Mouse (Mus musculus) testis, postnatal 10 days (tissue): ENCODE results near the gene Bcat2.

Source experiments
- DNase-seq: peaks from one replicate; pipeline ENCODE4 v3.0.0; 2021; ENCODE audit warnings: low spot score

Bcat2 gene

GRCm38 (mm10) chr7:45550821-45551511 is 19.0 kb upstream of the Bcat2 start:
- DNase-seq: no peak

GRCm38 (mm10) chr7:45551512-45551883 is 18.5 kb upstream of the Bcat2 start:
- DNase-seq: no peak

- no peak for DNase-seq
Observed at GRCm38 (mm10) chr7:45553519-45553918, 16.4 kb upstream of the Bcat2 start.

DNA sequence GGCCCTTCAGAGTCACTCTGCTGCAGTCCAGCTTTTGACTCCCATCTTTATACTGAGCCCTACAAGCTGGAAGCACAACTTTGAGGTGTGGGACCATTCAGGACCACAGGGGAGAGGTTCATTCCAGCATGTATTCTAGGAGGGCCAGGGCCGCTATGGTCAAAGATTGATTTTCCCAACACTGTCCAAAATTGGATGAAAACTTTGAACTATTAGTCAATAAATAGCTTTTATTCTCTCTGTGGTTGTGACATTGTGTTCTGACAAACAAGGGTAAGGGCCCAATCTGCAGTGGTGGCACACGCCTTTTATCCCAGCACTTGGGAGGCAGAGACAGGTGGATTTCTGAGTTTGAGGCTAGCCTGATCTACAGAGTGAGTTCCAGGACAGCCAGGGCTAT is 16.0 kb upstream of the Bcat2 start:
- DNase-seq: no peak

DNA sequence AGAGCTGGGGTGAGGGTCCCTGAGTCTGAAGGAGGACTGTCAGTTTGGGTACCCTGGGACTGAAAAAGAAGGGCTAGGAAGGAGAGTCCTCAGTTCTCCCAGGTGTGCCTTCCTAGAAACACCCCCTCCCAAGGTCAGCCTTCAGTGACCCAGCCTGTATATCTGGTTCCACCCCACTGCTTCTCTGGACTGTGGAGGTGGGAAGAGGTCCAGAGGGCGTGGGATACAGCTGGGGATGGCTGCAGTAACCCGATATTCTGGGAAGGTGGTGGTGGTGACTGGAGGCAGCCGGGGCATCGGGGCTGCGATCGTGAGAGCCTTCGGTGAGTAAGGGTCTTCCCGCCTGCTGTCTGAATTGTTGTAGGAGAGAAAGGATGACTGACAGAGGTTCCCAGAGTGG is 15.2 kb upstream of the Bcat2 start, which contains the start of gene Hsd17b14:
TSS of gene Hsd17b14 (plus strand) at position 150 of the 400 bp plus-strand sequence.
- no peak for DNase-seq

DNA sequence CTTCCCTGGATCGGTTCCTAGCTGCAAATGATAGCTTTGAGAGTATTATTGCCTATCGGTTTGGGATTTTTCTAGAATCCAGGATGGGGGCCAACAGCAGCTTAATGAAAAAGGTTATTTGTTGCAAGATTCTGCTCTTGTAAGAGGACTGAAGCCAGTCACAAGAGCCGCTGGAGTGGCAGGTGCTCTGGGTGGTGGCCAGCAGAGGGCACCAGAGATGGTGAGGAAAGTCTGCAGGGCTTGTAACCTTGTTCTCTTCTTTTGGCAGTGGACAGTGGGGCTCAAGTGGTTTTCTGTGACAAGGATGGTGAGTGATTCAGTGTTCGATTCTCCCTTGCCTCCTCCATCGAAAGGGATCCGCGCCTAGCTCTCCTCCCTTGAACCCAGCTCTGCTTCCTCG is 14.2 kb upstream of the Bcat2 start:
- peak; percentile 89 for DNase-seq

DNA sequence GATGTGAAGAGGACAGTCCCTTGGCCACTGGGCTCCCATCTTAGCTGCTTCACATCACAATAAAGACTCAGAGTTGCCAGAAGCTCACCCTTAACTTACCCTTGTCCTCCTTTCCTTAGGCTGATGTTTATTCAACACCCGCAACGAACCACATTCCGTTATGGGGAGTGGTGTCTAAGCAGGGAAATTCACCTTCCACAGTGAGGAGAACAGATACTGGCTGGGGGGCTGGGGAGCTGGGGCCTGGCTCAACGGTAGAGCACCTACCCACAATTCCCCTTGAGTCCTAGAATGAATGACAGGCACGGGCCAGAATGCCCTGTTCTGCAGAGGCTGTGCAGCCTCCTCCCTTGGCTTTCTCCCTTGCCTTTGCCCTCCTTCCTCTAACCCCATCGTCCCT is 11.0 kb upstream of the Bcat2 start:
- no peak for DNase-seq

DNA sequence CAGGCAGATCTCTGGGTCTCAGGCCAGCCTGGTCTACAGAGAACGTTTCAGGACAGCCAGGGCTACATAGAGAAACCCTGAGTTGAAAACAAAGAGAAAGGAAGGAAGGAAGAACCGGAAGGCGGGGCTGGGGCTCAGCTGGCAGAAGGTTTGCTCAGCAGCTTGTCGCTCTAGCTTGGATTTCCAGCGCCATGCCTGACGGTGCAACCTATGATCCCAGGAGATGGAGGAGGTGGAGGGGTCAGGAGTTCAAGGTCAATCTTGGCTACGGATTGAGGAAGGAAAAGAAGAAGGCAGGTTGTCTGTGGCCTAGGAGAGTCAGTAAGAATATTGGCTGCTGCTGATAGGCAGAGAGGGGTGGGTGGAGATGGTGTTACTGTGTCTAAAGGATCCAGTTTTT is 9.7 kb upstream of the Bcat2 start:
- DNase-seq: no peak

- DNase-seq: peak; percentile 87
Observed at GRCm38 (mm10) chr7:45560843-45561623, 8.9 kb upstream of the Bcat2 start.

DNA sequence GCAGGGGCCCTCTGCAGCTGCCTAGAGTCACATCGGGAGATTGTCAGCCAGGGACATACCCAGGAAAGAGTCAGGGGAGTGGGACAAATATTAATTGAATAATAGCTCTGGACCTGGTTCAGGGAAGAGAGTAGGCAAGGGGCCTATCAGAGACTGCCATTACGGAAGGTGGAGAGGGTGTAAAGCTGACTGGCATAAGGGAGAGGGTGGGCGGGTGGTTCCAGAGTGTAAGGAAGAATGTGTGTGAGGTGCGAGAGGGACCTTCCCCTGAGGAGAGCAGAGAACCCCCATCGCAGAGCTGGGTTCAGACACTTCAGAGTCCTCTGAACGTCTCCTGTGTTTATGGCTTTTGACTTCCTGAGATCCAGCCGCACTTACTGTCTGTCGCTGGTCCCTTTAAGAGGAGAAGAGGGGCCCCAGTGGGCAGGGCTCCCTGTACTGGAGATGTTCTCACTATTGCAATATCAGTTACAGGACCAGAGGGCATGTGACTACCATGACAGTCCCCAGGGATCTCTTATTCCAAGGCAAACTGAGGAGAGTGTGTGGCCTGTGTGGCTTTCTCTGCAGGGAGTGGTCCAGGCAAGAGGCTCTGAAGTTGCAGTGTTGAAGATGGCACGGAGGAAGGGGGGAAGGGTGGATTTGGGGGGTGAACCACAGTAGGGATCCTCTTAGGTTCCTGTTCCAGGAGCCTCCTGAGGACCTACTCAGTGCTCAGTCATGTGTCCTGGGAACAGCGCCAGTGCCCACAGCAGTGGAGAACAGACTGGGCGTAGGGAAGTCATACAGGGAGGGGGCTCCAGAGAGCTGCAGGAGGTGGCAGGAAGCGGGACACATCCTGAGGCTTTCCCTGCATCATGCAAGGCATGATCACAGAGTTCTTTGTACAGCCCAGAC is 8.1 kb upstream of the Bcat2 start:
- DNase-seq: no peak

- DNase-seq: no peak
Observed at GRCm38 (mm10) chr7:45564811-45565210, 5.1 kb upstream of the Bcat2 start.

DNA sequence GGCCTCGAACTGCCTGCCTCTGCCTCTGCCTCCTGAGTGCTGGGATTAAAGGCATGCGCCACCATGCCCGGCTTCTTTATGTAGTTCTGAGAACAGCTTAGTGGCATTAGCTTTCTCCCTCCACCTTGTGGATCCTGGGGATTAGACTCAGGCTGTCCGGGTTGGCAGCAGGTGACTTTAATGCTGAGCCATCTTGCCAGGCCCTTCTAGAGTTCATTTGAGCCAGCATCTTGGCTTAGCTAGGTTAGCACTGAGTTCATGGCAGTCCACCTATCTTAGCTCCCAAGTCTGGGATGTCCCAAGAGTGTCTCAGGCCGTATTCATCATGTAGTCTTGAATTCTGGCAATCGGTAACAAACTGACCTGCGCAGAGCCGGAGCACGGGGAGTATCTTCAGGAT is 4.5 kb upstream of the Bcat2 start:
- no peak for DNase-seq

- DNase-seq: no peak
Observed at GRCm38 (mm10) chr7:45567112-45567779, 2.7 kb upstream of the Bcat2 start.

GRCm38 (mm10) chr7:45567780-45568516 is 2.0 kb upstream of the Bcat2 start:
- DNase-seq: peak; percentile 93

- DNase-seq: no peak
Observed at GRCm38 (mm10) chr7:45568601-45569473, 1.1 kb upstream of the Bcat2 start.

GRCm38 (mm10) chr7:45571966-45572365 is 2.0 kb downstream of the Bcat2 start:
- no peak for DNase-seq

DNA sequence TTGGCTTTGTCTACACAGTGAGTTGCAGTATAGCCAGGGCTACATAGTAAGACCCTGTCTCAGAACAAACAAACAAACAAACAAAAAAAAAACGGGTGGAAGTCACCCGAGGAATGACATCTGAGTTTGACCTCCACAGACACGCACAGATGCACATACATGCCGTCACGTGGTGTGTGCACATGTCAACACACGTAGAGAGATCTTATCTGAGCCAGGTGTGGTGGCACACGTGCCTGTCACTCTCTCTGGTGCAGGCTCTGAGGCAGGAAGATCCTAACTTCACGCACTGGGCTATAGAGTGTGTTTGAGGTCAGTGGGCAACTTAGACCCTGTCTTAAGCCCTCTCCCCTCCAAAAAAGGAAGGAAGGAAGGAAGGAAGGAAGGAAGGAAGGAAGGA is 4.0 kb downstream of the Bcat2 start:
- no peak for DNase-seq

DNA sequence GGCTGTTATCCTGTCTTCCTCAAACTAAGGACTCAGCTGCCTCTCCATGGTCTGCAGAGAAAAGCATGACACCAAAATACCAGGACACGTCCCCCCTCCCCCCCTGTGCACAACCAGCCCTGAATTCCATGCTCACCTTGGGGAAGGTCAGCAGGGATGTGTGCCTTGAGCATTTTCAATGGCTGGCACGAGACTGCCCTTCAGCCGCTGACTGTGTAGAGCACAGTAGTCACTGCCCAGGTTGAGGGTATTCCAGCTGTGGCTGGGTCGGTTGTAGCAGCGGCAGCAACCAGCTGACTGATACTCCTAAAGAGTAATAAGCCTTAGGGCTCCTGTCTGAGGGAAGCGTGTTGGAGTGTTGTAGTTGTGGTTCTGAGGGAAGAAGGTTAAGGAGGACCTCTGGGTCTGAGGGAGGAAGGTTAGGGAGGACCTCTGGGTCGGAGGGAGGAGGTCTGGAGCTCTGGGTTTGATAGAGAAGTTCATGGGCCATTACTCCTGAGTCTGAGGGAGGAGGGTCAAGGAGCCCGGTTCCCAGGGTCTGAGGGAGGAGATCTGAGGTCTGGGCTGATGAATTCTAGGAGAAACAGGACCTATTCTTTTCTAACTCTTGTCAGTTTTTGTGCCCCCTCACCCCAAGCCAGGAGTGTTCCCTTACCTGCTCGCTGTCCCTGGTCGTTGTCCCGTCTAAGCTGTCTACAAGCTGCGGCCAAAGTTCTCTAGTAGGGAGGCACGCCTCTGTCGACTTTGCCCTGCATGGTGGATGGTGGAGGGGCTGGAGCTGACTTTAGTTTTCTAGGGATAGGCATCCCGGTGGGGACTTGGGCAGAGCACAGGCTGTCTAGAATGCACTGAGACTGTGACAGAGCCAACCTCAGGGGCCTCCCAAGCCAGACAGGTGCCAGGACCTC is 4.8 kb downstream of the Bcat2 start:
- no peak for DNase-seq

GRCm38 (mm10) chr7:45585923-45586322 is 16.0 kb downstream of the Bcat2 start:
- DNase-seq: no peak
